Mouse (Mus musculus) layer of hippocampus, adult 8-10 months (tissue): Measurements from ENCODE around the gene Aagab. TPM values are rescaled to one million over a fixed set of nuclear protein-coding genes. Genes with fewer than 3 reads are reported as not detected.

Experiments
- DNase-seq, 2 experiments: peaks; one replicate each; pipeline ENCODE4 v3.0.0; 2022; ENCODE audit warnings: low spot score in 2 of 2
- total RNA-seq, 4 experiments: library from RNA; stranded (reverse); gene quantifications; 2 replicates each; pipeline ENCODE4 v1.2.4; 2022

Gene Aagab
- total RNA-seq, result 10 to 100 TPM; 50.0 to 62.6 (median 61.7) TPM

DNA sequence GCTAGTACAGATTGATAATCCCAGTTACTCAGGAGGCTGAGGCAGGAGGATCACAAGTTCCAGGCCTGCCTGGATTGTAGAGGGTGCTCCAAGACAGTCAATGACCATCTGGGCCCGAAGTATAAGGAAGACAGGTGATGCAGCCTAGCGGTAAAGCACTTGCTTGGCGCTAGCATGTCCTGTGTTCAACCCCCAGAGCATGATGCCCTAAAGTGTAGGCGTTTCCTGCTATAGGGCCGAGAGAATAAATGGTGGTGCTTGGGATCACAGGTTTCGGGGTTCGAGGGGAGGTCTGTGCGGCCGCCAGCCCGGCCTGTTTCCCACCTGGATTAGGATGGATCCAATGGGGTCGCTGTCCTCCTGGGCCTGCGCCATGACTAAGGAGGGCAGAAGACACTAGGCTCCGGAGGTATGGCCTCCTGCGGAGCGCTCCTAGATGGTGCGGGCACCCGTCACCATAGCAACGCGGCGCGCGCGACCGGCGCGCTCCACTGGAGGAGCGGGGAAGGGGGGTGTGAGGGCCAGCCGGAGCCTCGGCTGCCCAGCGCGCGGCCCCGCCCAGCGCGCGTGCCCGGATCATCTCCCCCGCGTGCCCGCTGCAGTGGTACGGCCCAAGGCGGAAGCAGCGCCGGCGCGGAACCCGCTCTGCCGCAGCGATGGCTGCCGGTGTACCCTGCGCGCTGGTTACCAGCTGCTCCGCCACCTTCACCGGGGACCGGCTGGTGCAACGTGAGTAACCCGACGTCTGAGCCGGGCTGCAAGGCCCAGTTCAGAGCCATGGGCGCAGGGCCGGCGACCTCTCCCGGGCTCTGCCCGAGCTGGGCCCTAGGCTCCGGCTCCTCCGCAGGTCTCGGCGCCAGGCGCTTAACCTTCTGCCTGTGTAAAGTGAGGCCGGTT, at the start of gene Aagab, which contains the start of gene Iqch:
Aagab (plus strand) TSS at position 618 of the 897 bp plus-strand sequence.
Iqch (minus strand) TSS at position 451 of the 897 bp plus-strand sequence.
- DNase-seq, result peak; percentile 92 to 95

DNA sequence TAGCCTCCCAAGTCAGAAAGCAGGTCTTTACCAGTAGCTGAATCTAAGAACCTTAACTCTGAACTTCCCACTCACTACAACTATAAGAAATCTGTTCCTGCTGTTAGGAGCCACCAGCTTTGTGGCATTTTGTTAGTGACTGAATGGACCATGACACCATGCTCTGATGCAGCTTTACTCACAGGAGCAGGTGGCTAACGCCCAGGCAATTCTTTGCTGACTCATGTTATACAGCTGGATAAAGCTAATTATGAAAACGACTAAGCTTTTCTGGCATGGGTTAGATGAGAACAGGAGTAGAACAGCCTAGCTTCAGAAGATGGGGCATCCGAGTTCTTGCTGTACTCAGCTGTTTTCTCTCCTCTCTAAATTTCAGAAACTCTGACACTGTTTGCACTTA, 48.8 kb upstream of the Aagab start:
- peak; percentile 21 for DNase-seq

DNA sequence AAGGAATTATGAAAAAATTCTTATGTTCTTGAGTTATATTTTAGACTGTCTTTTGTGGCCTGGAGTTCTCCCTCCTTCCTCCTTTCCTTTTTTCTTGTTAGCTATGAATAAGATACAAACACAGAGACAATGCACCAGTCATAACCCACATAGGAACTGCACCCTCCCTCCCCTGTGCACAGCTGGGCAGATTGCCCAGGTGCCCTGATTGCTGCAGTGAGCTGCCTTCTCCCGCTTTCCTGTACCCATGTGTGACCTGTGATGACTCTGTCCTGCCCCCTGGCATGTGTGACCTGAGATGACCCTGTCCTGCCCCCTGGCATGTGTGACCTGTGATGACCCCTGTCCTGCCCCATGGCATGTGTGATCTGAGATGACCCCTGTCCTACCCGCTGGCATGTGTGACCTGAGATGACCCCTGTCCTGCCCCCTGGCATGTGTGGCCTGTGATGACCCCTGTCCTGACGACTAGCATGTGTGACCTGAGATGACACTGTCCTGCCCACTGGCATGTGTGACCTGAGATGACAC, 46.9 kb upstream of the Aagab start:
- DNase-seq, result no peak

DNA sequence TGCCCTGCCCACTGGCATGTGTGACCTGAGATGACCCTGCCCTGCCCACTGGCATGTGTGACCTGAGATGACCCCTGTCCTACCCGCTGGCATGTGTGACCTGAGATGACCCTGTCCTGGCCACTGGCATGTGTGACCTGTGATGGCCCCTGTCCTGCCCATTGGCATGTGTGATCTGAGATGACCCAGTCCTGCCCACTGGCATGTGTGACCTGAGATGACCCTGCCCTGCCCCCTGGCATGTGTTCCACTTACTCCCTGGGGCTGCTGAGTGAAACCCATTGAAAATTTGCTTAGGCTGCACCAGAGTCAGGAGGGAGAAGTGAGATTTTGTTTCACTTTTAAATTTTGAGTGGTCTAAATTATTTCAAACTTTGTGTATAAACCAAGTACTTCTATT, 46.1 kb upstream of the Aagab start:
- no peak for DNase-seq

DNA sequence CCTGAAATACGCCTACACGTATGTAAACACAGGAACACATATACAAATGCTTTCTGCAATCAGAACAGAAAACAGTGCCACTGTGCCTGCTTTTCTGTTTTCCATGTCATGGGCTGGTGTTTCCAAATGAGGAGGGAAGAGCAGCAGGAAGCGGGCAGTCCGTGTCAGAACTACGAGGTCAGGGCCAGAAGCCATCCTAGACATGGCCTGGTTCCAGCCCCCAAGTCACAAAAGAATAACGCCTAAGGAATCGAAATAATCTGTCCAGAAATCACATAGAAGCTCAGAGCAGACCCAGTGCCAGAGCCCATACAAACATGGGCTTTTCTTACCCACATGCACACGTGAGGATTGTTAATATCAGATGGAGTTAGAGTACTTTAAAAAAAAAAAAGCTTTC, 45.5 kb upstream of the Aagab start:
- no peak for DNase-seq

DNA sequence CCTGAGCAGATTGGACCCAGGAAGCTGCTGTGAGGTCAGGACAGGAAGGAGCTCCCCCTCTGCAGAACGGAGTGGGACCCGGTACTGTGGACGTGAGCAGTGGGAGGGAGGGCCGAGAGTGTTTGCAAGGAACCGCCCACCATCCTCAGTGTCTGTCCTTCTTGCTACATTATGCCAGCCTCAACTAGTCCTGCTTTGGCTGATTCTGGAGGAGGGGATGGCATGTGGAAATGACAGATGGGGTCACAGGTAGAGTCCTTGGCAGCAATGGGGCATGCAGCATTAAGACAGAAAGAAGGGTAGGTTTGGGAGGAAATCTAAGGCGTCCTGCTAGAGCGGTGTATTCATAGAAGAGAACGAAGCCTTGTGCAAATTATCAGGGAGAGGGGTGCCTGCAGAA, 40.5 kb upstream of the Aagab start:
- no peak for DNase-seq

DNA sequence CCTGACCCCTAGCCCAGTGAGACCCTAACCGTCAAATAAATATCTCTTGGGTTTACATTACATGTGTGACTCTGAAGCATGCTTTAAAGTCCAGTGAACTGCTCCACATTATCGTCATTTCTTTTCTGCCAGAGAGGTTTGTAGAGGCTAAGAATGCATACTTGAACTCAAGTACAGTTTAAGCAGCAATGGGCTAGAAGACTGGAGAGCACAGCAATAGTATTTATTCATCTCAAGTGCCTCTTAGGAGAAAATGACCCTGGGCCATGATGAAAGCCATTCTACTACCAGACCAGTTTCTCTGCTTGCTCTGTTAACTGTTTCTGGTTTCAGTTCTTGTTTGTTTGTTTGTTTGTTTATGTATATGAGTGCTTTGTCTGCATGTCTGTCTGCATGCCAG, 39.0 kb upstream of the Aagab start:
- DNase-seq, result no peak

DNA sequence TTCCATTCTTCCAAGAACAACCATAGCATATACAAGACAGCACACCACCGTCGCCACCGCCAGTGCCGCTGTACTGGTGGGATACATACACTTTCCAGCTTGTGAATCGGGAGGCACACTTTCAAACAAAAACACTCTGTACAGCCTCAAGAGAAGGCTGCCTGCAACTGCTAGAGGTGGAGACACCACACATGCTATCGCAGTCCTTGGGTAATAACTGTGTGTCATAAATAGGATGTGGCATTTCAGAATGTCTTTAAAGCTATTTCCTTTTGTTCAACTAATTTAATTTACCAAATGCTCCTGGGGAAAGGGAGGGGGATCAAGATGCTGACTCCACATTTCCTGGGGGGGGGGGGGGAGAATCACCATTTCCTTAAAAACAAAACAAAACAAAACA, 34.1 kb upstream of the Aagab start:
- DNase-seq, result no peak

DNA sequence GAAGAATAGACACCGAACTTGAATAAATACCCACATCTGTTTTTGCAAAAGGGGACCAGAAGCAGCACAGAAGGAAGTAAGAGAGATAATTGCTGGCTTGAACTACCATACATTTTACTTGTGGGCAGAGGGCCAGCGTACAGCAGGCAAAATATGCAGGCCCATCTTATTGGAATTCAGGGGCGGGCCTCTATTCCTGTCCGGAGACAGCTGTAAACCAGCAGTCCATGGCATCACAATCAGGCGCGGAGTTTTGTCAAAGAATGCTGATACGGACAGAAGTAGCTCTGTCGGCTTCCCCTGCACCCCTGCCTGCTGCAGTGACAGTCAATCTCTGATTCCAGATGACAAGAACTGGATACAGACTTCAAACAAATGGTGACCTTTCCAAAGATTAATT, 33.7 kb upstream of the Aagab start:
- DNase-seq, result peak in 1 of 2 experiments; percentile 16

DNA sequence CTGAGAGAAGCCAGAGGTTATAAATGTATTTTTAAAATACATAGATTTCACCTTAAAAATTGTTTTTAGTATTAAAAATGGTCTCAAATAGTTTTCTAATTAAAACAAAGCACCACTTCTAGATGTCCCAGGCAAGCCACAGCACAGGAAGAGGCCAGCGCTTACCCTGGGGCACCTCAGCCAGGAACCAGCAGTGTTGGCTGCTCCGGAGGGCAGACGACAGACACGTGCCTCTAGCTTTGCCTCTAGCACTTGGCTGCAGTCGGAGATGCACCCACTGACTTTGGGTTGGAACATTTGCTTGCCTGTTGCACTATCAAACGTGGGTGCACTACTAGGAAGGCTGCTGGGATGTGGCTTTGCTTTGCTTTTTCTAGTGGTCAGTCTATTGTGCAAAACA, 30.6 kb upstream of the Aagab start:
- no peak for DNase-seq

DNA sequence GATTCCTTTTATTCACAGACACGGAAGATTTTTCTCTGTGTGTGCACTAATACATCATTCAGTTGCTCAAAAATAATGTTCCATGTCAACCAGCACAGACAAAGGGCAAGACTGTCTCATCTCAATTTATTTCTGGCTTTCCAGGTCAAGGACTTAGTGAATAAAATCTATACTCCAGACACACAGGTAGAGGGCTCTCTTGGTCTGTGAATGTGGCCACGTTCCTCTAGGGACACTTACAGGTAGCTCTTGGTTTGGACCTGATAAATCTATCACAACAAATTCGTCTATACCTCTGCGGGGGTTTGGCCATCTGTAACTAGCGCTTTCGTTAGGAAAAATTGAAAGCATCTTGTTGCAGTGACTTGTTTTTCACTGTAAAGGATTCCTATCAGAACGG, 29.6 kb upstream of the Aagab start:
- no peak for DNase-seq

DNA sequence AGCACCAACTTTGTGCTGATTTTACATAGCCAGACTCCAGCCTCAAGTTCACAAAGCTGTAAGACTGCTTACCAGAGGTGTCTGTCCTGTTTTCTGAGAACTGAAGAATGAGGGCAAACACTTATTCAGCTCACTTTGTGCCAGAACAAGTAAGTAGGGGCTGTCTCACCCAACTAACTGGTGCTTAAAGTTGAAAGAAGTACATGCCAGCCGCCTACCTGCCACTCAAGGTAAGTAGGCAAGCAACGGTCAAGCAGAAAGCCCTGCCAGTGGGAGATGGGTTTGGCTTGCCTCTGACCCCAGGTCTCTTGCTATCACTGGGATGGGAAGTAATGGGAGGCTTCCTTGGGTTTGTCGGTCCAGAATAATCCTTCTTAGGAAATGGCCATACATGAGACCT, 25.0 kb upstream of the Aagab start:
- DNase-seq, result no peak

DNA sequence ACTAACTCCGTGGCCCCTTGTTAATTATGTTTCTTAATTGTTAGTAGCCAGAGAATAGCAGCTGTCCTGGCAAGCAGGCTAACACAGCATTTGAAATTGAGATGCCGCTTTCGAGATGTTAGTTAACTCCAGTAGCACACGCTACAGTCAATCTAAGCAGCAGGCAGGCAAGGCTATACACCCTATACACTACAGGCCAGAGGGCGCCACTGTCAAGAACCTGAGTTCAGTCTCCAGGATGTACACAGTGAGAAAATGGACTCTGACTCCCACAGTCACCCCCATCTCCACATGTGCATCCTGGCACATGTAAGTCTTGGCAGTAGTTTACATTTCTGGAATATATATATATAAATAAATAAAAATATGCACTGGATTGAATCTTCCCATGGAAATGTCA, 22.8 kb upstream of the Aagab start:
- no peak for DNase-seq

DNA sequence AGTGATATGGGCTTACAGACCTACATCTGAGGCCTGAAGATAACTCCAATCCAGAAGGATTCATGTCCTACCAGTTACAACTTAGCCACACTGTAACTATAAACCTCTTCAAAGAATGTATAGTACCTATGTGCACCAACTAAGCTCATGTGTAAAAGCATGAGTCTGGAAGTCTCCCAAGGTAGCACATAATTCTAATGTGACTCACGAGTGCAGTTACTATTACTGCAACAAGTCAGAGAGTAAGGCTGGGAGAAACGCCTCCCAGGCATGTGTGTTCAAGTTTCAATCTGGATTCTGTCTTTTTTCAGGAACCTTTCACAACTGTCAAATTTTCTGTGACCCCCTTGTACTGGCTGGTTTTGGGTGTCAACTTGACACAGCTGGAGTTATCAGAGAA, 22.4 kb upstream of the Aagab start:
- DNase-seq, result no peak

DNA sequence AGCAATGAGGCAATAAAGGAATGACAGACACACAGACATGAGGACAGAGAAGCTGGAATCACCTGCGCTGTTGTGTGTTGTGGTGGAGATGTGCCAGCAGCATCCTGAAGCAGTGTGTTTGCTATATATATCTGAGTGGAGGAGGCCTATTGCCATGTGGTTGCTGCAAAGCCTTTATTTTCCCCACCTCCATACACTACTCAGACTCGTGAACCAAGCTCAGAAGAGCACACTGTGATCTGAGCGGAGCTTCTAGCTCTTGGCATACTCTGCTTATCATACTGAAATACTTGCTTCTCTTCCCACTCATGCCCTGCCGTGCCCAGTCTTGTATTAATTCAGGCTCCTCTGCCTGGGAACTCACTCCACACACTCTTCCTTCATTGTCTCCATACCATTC, 20.7 kb upstream of the Aagab start:
- no peak for DNase-seq

DNA sequence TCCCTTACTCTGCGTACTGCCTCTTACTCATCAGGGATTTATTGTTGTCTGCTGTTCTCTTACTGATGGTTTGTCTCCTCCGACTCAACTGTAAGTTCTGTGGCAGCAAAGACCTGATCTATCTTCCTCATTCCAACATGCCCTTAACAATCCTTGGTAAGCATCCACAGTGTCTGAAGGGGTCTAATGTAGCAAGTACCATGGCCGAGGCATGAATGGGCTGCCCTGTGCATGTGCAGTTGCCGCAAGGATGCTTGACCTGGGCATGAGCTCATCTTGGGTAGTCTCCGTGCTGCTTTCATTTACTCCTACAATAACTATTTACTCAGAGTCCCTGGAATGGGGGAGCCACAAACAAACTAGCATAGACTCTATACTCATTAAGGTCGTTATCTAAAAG, 17.2 kb upstream of the Aagab start:
- DNase-seq, result no peak

DNA sequence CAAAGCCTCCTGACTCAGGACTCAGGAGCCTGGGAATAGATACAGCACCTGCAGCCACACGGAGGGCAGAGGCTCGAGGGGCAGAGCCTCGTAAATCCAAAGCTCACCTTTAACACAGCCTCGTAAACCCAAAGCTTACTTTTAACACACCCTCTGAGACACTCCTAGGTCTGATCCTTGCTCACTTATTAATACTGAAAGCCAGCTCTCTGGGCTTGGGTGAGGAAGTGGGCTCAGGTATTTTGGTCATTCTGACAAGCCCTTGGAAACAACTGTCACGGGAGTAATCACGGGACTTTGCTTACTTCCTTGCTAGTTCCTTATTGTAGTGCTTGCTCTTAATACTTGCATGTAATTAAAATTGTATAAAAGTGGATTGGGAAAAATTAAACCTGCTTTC, 13.3 kb upstream of the Aagab start:
- DNase-seq, result no peak

DNA sequence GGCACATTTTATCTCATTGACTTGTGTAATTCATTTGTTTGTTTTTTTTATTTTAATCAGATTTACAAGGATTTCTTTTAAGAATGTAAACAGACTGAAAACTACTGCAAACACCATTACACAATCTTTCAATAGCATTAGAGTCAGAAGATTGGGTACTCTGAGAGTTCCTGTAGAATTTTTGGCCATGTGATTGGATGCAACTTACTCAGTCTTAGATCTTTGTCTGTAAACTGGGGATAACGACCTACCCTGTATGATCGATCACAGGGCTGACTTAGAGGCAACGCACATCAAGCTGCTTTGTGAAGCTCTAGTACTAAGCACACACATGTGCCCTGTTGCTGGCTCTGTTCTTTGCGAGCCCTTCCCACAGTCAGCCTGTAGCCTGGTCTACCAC, 11.9 kb upstream of the Aagab start:
- DNase-seq, result no peak

DNA sequence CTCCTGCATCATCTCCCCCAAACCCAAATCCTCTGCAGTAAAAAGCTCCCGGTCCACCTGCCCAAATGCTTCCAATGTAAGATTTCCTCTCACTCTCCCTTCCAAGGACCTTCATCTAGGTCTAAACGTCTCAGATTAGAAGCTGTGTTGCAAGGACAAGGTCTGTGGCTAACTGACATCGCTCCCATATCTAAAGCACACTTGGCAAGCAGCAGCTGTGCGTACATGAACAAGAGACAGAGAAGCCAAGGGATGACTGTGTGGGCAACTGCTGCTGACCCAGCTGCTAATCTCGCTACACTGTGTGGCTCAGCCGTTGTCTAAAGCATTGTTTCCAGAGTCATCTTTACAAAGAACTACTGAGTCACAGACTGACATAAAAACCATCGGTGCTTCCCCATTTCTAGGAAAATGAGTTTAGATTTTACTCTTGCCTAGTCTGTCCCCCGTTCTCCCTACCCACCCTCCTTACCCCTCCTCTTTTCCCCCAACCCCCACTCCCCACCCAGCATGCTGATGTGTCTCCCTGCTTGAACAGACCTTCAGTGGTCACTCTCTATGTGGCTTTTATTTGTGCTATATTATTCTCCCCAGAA, 10.7 kb upstream of the Aagab start:
- DNase-seq, result no peak

DNA sequence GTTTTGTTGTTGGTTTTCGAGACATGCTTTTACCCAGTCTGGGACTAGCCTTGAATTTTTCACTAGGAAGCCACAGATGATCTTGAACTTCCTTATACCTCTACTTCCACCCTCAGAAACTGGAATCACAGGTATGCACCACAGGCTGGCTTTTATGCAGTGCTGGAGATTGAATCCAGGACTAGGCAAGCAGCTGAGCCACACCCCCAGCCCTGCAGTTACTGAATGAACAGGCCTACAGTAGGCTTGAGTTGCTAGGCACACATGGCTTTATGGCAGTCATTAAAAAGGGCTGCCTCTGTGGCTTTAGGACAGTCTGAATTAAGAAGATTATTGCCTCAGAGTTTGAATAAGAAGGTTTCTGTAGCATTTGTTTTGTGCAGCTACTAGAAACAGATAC, 7.4 kb upstream of the Aagab start:
- no peak for DNase-seq

DNA sequence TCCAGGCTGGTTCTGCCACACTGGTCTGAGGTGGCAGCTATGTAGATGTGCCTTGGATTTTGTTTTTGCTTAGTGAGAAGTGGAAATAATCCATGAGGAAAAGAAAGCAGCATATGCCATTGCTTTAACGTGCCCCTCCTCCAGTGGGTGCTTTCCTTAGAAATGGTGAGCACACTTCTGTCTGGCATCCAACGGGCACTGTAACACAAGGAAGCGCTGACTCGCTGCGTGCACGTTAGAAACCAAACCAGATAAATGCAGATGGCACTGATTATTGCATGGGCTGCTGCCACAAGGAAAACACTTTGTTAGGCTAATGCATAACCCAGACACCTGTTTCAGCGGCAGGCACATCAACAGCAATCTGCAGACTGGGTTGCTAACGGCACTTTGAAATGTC, 6.8 kb upstream of the Aagab start:
- DNase-seq, result no peak

DNA sequence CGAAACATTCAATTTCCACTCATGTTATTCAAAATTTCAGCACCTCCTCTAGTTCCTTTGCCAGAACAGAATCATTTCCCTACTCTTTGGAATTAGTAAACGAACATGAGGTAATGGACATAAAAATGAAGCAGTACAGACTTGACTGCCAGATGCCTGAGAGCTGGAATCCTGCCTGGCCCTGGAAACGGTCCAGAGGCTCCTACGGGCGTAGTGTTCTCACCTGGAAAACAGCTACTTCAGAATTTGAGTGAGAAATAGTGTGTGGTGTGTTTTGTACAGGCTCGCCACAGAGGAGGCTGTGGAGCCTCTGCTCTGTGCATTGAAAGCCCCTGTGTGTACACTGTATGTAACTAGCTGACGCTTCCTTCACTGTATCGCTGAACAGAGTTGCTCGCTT, 5.8 kb upstream of the Aagab start:
- peak in 1 of 2 experiments; percentile 60 for DNase-seq

DNA sequence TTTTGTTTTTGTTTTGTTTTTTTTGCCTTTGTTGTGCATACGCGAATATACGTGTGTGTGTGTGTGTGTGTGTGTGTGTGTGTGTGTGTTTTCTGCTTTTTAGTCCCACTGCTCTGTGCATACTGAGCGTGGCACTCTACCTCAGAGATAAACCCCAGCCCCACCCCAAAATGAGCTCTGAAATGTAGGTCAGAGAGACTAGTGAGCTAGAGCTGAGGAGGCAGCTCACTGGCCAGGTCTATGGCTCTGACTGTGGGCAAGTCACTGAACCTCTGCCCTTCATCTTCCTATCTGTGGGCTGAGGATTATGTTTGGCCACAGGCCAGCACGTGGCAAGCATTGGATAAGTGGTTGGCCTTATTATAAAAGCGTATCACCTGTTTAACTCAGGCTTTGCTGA, 1.4 kb downstream of the Aagab start:
- no peak for DNase-seq
